Mouse (Mus musculus) cerebellum, postnatal 4 days (tissue): ENCODE measurements around the gene A930009A15Rik.
A peak's percentile ranks its signal among the peaks of the same experiment; 100 is the strongest.

Experiments used
- DNase-seq, 2 experiments: peaks; one replicate each; pipeline ENCODE4 v3.0.0; 2022; ENCODE audit warnings: low spot score in 2 of 2, mixed read lengths in 1 of 2

The A930009A15Rik gene

DNA sequence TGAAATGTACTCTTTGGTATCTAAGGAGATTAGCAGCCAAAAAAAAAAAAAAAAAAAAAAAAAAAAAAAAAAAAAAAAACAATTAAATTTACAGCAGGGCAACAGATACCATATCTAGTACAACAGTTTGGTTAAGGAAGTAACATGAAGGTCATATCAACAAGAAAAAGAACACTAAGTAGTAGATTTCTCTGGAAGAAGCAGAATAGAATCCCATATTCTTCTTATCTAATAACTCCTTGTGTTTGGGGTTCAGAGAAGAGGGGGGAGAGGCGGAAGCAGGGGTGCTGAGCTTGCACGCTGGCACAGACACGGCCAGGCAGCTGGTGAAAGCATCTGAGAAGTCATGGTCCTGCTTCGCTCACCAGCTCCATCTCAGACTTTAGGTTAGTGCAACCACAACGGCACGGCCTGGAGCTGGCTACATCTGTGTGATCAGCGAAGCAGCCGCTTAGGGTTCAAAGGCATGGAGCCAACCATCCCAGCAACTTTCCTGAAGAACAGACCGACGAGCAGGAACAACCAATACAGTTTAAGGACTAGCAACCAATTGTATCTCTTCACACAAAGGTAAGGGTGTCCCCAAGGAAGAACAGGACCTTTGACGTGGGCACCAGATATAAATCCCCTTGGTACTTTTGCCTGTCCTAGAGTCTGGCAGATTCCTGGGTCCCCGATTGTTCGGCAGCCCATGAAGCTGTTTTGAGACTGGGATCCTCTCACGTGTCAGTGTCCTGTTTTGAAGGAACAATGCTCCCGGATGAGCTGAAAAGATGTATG, at the start of gene A930009A15Rik:
Gene A930009A15Rik (plus strand): TSS at position 275 of the 780 bp plus-strand sequence.
- peak in 1 of 2 experiments; percentile 19 for DNase-seq

DNA sequence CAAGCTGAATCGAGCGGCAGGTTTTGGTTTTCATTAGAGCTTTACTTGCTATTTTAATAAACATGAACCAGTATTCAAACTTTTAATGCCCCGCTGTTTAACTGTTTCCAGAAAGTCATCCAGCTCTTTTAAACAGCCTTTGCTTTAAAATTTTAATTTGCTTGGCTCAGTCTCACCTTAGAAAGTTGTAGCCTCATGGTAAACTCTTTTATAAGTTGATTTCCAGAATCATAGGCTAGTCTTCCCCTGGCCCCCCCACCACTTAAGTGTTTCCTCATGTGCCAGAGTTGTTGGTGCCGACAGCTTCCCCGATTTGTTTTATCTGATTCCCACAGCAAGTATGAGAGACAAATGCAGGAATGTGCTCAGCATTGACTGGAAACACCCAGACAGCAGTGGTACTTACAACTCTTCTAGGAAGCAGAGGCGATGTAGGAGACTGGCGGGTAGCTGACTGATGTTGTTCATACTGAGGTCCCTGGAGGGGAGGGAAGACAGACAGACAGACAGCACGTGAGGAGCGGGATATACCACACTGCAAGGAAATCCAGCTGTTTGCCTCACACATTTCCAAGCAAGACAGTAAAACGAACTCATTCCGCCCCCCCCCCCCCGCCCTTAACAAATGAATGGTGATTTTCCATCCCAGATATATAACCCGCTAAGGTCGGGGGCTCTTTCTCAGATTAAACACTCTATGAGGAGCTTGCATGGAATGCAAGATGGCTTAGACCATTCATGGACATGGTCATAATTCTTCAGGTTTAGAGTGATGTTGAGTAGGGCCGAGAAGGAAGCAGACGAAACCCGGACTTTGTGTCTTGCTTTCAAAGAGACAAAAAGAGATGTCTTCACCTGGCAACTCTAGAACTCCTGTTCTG, 49.3 kb upstream of the A930009A15Rik start:
- DNase-seq: no peak

DNA sequence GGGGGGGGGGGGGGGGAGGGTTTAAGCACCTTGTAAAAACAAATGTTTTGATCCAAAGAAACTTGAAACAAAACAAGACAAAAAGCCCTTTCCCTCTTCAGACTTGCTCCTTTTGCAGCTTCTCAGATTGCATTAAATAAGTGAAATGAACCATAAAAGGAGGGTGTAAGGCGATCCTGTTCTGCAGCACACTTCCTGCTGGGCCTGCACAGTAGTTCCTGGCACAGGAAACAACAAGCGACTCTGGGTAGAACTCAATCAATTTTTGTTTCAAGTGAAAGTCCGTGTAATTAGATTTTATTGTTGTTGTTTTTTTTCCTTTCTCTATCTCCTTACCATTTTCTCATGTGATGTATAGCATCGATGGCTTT, 48.7 kb upstream of the A930009A15Rik start:
- DNase-seq: no peak

DNA sequence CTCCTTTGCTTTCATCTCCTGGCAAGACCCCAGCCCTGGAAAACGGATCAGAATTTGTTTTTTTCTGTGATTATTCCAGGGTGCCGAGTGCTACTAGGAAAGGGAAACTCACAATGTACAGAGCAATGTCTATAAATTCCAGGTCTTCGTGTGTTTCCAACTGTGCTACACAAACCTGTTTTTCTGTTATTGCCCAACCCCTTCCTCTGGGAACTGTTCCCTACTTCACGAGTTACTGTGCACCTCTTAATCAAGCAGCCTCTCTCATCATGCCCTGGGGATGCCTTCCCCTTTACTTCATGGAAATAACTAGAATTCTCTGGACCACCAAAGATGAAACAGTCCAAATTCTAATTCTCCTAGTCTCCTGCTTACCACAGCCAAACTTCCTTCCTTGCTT, 40.9 kb upstream of the A930009A15Rik start:
- DNase-seq: no peak

GRCm38 (mm10) chr10:115529768-115530167, 40.0 kb upstream of the A930009A15Rik start:
- DNase-seq: no peak

GRCm38 (mm10) chr10:115530746-115531145, 39.0 kb upstream of the A930009A15Rik start:
- DNase-seq: no peak

GRCm38 (mm10) chr10:115542917-115543316, 26.9 kb upstream of the A930009A15Rik start:
- DNase-seq: no peak

- DNase-seq: peak in 1 of 2 experiments; percentile 59
Observed at GRCm38 (mm10) chr10:115550253-115550652, 19.5 kb upstream of the A930009A15Rik start.

- DNase-seq: no peak
Observed at GRCm38 (mm10) chr10:115551069-115551468, 18.7 kb upstream of the A930009A15Rik start.

- no peak for DNase-seq
Observed at GRCm38 (mm10) chr10:115553352-115554113, 16.3 kb upstream of the A930009A15Rik start.

DNA sequence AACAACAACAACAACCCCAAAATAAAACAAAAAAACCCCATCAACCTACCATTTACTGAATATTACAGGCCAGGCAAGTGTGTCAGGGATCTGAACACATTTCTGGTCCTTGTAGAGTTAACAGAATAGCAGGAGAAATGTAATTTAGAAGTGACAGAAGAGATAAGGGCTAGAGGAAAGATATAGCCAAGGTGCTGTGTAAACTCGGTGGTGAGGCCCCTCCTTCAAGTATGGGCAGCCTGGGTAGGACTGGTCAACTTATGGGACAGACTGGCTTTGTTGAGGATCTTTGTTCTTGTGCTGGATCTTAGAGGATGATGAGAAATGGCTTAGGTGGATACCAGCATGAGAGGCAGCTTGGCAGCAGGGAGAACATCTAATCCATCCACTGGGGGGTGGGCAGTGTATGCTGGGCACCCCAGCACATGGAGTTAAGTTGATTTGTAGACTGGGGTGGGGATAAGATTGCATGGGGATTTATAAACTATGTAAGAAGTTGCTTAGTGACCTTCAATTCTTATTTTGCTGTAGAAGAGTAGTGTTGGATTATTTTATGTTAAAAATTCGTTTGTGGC, 14.5 kb upstream of the A930009A15Rik start:
- no peak for DNase-seq

DNA sequence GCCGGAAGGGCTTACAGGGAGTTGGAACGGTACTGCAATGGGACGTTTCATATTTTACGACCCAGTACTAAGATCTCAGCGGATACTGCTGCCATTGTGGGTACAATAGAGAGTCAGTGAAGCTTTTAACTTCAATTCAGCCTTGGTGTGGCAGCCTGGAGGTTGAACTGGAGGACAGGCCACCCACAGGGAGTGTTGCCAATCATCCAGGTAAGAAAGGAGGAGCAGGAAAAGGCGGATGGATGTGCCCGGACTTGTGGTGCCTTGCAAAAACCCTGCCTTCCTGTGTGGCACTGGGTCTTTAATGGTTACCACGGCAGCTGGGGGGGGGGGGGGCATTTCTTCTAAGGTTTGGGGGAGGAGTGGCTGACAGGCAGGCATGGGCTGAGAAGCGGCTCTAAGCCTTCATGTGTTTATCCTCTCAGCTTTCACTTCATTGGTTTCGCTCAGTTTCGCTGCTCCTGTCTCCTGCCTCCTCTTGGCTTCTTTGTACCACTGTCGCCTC, 13.0 kb upstream of the A930009A15Rik start:
- DNase-seq: no peak

- DNase-seq: no peak
Observed at GRCm38 (mm10) chr10:115561136-115561880, 8.5 kb upstream of the A930009A15Rik start.

DNA sequence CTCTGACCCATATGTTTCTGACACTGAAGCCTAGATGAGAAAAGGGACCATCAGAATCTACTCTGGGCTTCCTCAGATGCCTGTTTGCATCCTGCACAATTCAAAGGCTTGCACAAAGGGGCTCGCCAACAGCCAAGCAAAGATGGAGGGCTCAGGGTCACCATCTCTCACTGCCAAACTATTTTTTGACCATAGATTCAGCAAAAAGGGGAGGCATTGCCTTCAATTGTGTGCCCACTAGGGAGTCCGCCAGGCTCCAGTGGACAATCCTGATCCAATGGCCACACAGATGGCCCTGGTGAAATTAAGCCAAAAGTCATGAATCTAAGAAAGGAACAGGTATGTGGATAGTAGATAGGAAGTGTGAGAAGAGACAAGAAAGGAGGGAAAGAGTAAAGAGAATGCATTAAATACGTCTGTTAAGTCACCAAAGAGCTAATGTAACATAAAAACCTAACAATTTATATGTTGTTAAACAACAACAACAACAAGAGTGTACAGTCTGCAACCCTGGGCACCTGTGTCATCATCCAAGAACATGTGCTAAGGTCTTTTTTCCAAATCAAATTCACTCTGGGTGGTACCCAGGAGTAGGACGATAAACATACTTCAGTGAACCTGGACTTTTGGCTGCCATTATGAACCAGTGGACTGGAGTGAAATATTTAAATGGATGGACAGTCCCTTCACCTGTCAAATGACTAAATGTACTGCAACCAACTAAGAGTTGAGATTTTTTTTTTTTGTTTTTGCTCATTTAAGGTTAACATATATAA, 6.7 kb upstream of the A930009A15Rik start:
- DNase-seq: no peak

- no peak for DNase-seq
Observed at GRCm38 (mm10) chr10:115563961-115564360, 5.8 kb upstream of the A930009A15Rik start.

- no peak for DNase-seq
Observed at GRCm38 (mm10) chr10:115570577-115570976, 791 bp downstream of the A930009A15Rik start.

GRCm38 (mm10) chr10:115571317-115571716, 1.5 kb downstream of the A930009A15Rik start:
- peak in 1 of 2 experiments; percentile 24 for DNase-seq

GRCm38 (mm10) chr10:115571734-115572440, 2.1 kb downstream of the A930009A15Rik start:
- no peak for DNase-seq

GRCm38 (mm10) chr10:115579076-115579475, 9.3 kb downstream of the A930009A15Rik start:
- no peak for DNase-seq
